Mouse (Mus musculus) common myeloid progenitor, adult 5-6 weeks (primary cell): Measurements from ENCODE around the gene Ffar3. TPM values are rescaled to one million over a fixed set of nuclear protein-coding genes. Genes with fewer than 3 reads are reported as not detected.

Experiments used
- ATAC-seq: replicated peaks from 2 replicates; pipeline ENCODE4 v1.8.0; 2016; ENCODE audit warnings: low read depth, mild to moderate bottlenecking, moderate TSS enrichment, inconsistent platforms; ENCODE audit not compliant: poor library complexity, severe bottlenecking
- total RNA-seq: library from RNA; stranded (forward); fragments of 200-1000, 187-1606 nt; gene quantifications from 2 replicates; pipeline ENCODE4 v1.2.3, GENCODE M21; 2017

The Ffar3 gene
- not detected in 2 replicates for total RNA-seq

GRCm38 (mm10) chr7:30856078-30856477 is at the start of gene Ffar3:
Gene Ffar3, minus strand, starts transcription at chr7:30856178.
- no peak for ATAC-seq

GRCm38 (mm10) chr7:30904042-30904441 is 48.1 kb upstream of the Ffar3 start:
- peak; percentile 54; the same call in 1 of the 2 replicates for ATAC-seq

GRCm38 (mm10) chr7:30895217-30895616 is 39.2 kb upstream of the Ffar3 start:
- ATAC-seq = no peak

GRCm38 (mm10) chr7:30892515-30892914 is 36.5 kb upstream of the Ffar3 start:
- ATAC-seq = no peak

- ATAC-seq = no peak
These were observed 35.8 kb upstream of the Ffar3 start for GRCm38 (mm10) chr7:30891746-30892145.

GRCm38 (mm10) chr7:30890681-30891080 is 34.7 kb upstream of the Ffar3 start:
- no peak for ATAC-seq

- ATAC-seq = no peak
These were observed 32.8 kb upstream of the Ffar3 start for GRCm38 (mm10) chr7:30888786-30889185.

GRCm38 (mm10) chr7:30887568-30888188 is 31.7 kb upstream of the Ffar3 start:
- ATAC-seq = peak; percentile 83

- peak; percentile 33; the same call in 1 of the 2 replicates for ATAC-seq
These were observed 30.9 kb upstream of the Ffar3 start for GRCm38 (mm10) chr7:30886852-30887251.

GRCm38 (mm10) chr7:30884047-30884446 is 28.1 kb upstream of the Ffar3 start:
- no peak for ATAC-seq

GRCm38 (mm10) chr7:30881367-30881766 is 25.4 kb upstream of the Ffar3 start:
- ATAC-seq = no peak

- ATAC-seq = peak; percentile 62; the same call in 1 of the 2 replicates
These were observed 24.2 kb upstream of the Ffar3 start, which contains the start of gene Cd22 for GRCm38 (mm10) chr7:30880176-30880575. Gene Cd22, minus strand, starts transcription at chr7:30880342.

GRCm38 (mm10) chr7:30878950-30879349 is 23.0 kb upstream of the Ffar3 start:
- ATAC-seq = no peak

GRCm38 (mm10) chr7:30873083-30873482 is 17.1 kb upstream of the Ffar3 start:
- ATAC-seq = peak; percentile 87

GRCm38 (mm10) chr7:30863386-30863785 is 7.4 kb upstream of the Ffar3 start:
- ATAC-seq = no peak

- ATAC-seq = no peak
These were observed 5.5 kb upstream of the Ffar3 start, which contains the start of gene Ffar1 for GRCm38 (mm10) chr7:30861464-30861863. Gene Ffar1, minus strand, starts transcription at chr7:30861564.

GRCm38 (mm10) chr7:30859635-30860402 is 3.8 kb upstream of the Ffar3 start:
- peak; percentile 81 for ATAC-seq

GRCm38 (mm10) chr7:30859290-30859634 is 3.3 kb upstream of the Ffar3 start:
- peak; percentile 67 for ATAC-seq

- ATAC-seq = no peak
These were observed 1.8 kb upstream of the Ffar3 start for GRCm38 (mm10) chr7:30857746-30858145.

- no peak for ATAC-seq
These were observed 4.6 kb downstream of the Ffar3 start for GRCm38 (mm10) chr7:30851421-30851820.

GRCm38 (mm10) chr7:30847934-30848333 is 8.0 kb downstream of the Ffar3 start:
- no peak for ATAC-seq
